Mouse (Mus musculus) G1E (cell line): Measurements from ENCODE around the gene Tmcc1. TPM values are rescaled to one million over a fixed set of nuclear protein-coding genes. Genes with fewer than 3 reads are reported as not detected.

Experiments
- ATAC-seq: 2 replicates; pipeline ENCODE4 v1.8.0; 2016; ENCODE audit warnings: mild to moderate bottlenecking; ENCODE audit not compliant: insufficient number of reproducible peaks, poor library complexity, low FRiP score, severe bottlenecking; ENCODE audit errors: extremely low read depth
- DNase-seq: peaks from one replicate; pipeline ENCODE4 v3.0.0; 2012; ENCODE audit warnings: low spot score
- H3K27me3 ChIP-seq: 2 replicates; pipeline ENCODE4 v1.6.1; 2012; ENCODE audit warnings: mild to moderate bottlenecking, low read length, inconsistent platforms; ENCODE audit not compliant: insufficient read depth
- H3K36me3 ChIP-seq: replicated peaks from 2 replicates; pipeline ENCODE3; 2012; ENCODE audit warnings: mild to moderate bottlenecking, inconsistent platforms
- H3K4me1 ChIP-seq: 2 replicates; pipeline ENCODE4 v1.6.1; 2012; ENCODE audit warnings: low read depth, low read length, inconsistent platforms, mixed read lengths; ENCODE audit not compliant: insufficient read depth
- H3K4me3 ChIP-seq: 2 replicates; pipeline ENCODE4 v1.5.1; 2012; ENCODE audit warnings: low read depth, mild to moderate bottlenecking, inconsistent platforms, low read length, moderate library complexity, mixed read lengths
- H3K9me3 ChIP-seq: replicated peaks from 2 replicates; pipeline ENCODE4 v1.6.1; 2012; ENCODE audit warnings: inconsistent platforms
- CTCF ChIP-seq: IDR thresholded peaks from 2 replicates; pipeline ENCODE4 v1.5.1; 2012; ENCODE audit warnings: low read depth, low read length, inconsistent platforms, mixed read lengths
- GATA1 ChIP-seq: IDR thresholded peaks from 2 replicates; pipeline ENCODE4 v1.6.1; 2012; ENCODE audit warnings: borderline replicate concordance, low read length, inconsistent platforms, mixed read lengths
- GATA2 ChIP-seq: IDR thresholded peaks from 2 replicates; pipeline ENCODE4 v1.6.1; 2012; ENCODE audit warnings: low read depth, low read length, inconsistent platforms, borderline replicate concordance
- POLR2AphosphoS5 ChIP-seq: IDR thresholded peaks from 2 replicates; pipeline ENCODE4 v1.6.1; 2012; ENCODE audit warnings: low read depth, low read length, inconsistent platforms; ENCODE audit not compliant: insufficient replicate concordance
- TAL1 ChIP-seq: conservative IDR thresholded peaks from 2 replicates; pipeline ENCODE4 v1.6.1; 2012; ENCODE audit warnings: low read depth, low read length, inconsistent platforms, mixed read lengths
- polyA plus RNA-seq: library from polyadenylated mRNA; stranded (reverse); fragments of >175 nt; gene quantifications from 2 replicates; pipeline ENCODE4 v1.2.3, GENCODE M21; 2012
- total RNA-seq, 2 experiments: library from RNA; stranded (forward) in 1 of 2; stranded (reverse) in 1 of 2; fragments of 200-1000 nt in 1 of 2; fragments of >200 nt in 1 of 2; fragmentation: Nextera tagmentation in 1 of 2; gene quantifications; 2 replicates each; pipeline ENCODE4 v1.2.3; 2014 to 2017

The Tmcc1 gene
- total and polyA plus RNA-seq, 3 experiments: 0.86 to 18.6 (median 12.1) TPM

DNA sequence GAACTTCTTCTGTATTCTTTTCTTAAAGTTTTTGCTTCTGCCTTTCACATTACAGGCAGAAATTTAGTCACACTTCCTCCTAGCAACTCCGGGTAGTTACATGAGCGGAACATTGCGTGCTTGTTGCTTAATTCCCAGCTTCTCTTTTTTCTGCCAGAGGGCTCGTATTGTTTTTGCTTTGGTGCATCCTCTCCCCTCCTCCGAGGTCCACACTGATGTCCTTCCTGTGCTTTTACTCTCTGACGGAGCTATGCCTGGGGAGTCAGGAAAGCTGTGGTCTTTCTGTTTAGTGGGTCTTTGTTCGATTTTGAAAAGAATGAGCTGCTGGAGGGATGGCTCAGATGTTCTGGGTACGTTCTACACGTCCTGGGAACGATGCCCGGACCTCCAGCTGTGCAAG lies 34.5 kb upstream of the Tmcc1 start:
- H3K9me3 ChIP-seq: no peaks in the 10 kb centered on the region
- H3K27me3 ChIP-seq: no peaks in the 10 kb centered on the region
- ATAC-seq (no peak), DNase-seq (no peak)
- no peak for TF ChIP-seq GATA1
- TF ChIP-seq CTCF: no peak
- TF ChIP-seq GATA2: no peak
- no peak for TF ChIP-seq TAL1
- no peak for TF ChIP-seq POLR2AphosphoS5
- no peaks in the 10 kb centered on the region for H3K4me1 ChIP-seq
- no peak overlapping the region for H3K4me3 ChIP-seq
- peaks cover 86% of the 10 kb centered on the region for H3K36me3 ChIP-seq

DNA sequence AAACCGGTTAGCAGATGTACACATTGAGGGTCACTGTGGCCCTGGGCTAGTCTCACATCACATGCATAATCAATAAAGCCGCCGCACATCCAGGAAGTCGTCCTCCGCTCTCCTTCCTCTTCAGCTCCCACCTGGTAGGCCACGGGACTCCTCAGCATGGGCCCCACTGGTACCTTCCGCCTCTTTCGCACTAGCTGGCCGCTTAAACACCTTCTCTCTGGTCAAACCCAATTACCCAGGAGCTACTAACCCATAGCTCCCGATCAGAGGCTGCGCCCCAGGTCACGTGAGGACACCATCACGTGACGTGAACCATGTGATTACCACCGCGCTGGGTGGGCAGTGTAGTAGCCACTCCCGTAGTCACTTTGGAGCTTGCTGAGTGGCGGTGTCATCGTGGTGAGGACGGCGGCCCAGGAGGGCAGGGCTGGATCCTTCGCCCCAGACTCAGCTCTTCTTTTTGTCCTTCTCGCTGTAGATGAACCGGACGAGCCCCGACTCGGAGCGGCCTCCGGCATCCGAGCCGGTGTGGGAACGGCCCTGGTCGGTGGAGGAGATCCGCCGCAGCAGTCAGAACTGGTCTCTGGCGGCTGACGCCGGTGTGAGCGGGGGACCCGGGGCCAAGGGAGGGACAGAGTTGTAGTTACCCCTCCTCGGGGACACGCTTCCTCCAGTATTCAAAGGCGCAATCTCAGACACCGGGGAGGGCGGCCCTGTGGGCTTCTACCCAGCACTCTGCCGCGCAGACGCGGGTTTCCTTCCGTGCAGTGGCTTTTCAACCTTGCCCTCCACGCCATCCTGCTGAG lies 14.6 kb upstream of the Tmcc1 start, which contains the start of gene Washc2:
Gene Washc2, plus strand, starts transcription at position 310 of the 806 bp plus-strand sequence.
- Histone ChIP-seq H3K4me1 (peaks cover 22% of the 10 kb centered on the region), H3K36me3 (peaks cover 36% of the 10 kb centered on the region), H3K9me3 (no peaks in the 10 kb centered on the region), H3K27me3 (no peaks in the 10 kb centered on the region), H3K4me3 (peak within 1 kb of the TSS; percentile 93)
- ATAC-seq: peak; percentile 89
- DNase-seq: peak; percentile 83
- TF ChIP-seq POLR2AphosphoS5 (no peak), GATA1 (no peak), CTCF (no peak), TAL1 (no peak), GATA2 (no peak)

DNA sequence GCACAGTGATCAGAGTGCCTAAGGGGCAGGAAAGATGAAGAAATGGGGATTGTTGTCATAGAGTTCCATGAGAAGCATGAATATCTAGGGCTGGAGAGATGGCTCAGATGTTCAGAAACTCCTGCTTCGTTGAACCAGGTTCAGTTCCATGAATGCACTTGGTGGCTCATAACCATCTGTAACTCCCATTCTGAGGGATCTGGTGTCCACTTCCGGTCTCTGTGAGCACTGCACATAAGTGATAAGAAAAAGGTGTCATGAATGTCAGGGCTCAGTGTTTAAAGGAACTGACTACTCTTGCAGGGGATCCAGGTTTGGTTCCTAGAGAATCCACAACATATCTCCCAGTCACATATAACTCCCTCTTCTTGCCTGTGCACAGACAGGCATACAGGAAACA lies 6.4 kb upstream of the Tmcc1 start:
- no peak overlapping the region for H3K4me3 ChIP-seq
- TF ChIP-seq TAL1 (0 out of 2 replicates have a peak, but pooled peaks have one; percentile 13), CTCF (no peak), GATA2 (no peak), GATA1 (no peak), POLR2AphosphoS5 (no peak)
- H3K36me3 ChIP-seq: peaks cover 2% of the 10 kb centered on the region
- H3K27me3 ChIP-seq: no peaks in the 10 kb centered on the region
- ATAC-seq (peak; percentile 71), DNase-seq (peak; percentile 12)
- peaks cover 21% of the 10 kb centered on the region for H3K4me1 ChIP-seq
- H3K9me3 ChIP-seq: no peaks in the 10 kb centered on the region

DNA sequence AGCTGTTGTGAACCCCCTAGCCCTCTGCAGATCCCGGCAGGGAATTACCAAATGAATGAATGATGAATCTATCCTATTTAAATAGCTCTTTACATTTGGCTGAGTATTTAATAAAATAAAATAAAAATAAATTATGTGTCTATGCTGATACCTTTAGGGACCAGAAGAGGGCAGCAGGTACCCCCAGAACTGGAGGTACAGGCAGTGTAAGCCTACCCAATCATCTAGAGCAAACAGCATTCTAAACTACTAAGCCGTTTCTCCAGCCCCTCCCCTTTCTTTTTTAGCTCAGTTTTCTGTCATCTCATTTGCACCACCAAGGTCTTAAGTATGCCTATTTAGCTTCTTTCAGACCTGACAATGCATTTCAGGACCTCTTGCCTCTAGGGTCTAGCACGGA lies 4.9 kb upstream of the Tmcc1 start:
- Histone ChIP-seq H3K36me3 (no peaks in the 10 kb centered on the region), H3K4me3 (no peak overlapping the region), H3K9me3 (no peaks in the 10 kb centered on the region), H3K27me3 (no peaks in the 10 kb centered on the region), H3K4me1 (peaks cover 31% of the 10 kb centered on the region)
- peak; percentile 25; the same call in 1 of the 2 replicates for ATAC-seq
- DNase-seq: peak; percentile 53
- no peak for TF ChIP-seq CTCF
- no peak for TF ChIP-seq GATA1
- no peak for TF ChIP-seq POLR2AphosphoS5
- TF ChIP-seq GATA2: no peak
- no peak for TF ChIP-seq TAL1

DNA sequence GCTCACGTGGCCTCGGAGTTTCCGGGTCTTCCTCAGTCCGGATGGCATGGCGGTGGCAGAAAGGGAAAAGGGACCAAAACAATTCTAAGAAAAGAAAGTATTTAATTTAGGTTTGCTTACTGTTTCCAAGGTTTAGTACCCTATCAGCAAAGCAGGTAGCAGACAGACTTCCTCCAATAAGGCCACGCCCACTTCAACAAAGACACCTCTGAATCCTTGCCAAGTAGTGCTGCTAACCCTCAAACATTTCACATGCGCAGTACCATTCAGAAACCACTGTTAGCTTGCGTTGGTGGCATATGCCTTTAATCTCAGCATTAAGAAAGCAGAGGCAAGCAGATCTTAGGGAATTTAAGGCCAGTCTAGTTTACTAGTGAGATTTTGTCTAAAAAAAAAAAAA lies 2.5 kb upstream of the Tmcc1 start:
- peaks cover 42% of the 10 kb centered on the region for H3K4me1 ChIP-seq
- TF ChIP-seq GATA2 (no peak), TAL1 (no peak), GATA1 (no peak), POLR2AphosphoS5 (no peak), CTCF (no peak)
- H3K27me3 ChIP-seq: no peaks in the 10 kb centered on the region
- DNase-seq (no peak), ATAC-seq (no peak)
- H3K9me3 ChIP-seq: no peaks in the 10 kb centered on the region
- H3K36me3 ChIP-seq: no peaks in the 10 kb centered on the region
- no peak overlapping the region for H3K4me3 ChIP-seq

DNA sequence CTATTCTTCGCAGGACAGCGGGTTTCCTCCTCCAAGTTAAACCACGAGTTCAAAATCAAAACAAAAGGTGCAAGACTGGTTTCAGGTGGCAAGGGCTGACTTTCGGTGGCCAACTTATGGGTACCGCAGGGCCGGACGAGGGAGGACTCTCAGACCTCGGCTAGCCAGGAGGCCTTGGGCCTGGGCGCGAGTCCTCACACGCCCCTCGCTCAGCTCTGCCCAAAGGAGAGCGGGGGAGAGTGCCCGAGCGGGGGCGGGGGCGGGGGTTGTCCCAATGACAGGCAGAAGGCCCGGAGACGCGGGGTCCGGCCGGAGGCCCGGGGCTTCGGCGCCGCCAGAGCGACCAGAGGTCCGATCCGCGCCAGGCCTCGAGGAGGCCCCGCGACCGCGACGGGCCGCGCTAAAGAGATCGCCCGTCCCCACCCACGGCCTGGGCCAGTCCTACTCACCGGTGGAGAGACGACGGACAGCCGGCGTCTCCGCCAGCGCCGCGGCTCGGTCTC lies 426 bp downstream of the Tmcc1 start:
- H3K4me3 ChIP-seq: peak overlapping the region; percentile 88
- TF ChIP-seq GATA1 (no peak), CTCF (no peak), GATA2 (no peak), TAL1 (no peak), POLR2AphosphoS5 (no peak)
- ATAC-seq (no peak), DNase-seq (no peak)
- H3K9me3 ChIP-seq: no peaks in the 10 kb centered on the region
- H3K4me1 ChIP-seq: peaks cover 23% of the 10 kb centered on the region
- peaks cover 2% of the 10 kb centered on the region for H3K36me3 ChIP-seq
- H3K27me3 ChIP-seq: no peaks in the 10 kb centered on the region
